Mouse (Mus musculus): Measurements from ENCODE around the gene Palb2. TPM values are rescaled to one million over a fixed set of nuclear protein-coding genes. Genes with fewer than 3 reads are reported as not detected.

Gene Palb2
- total RNA-seq (2021), result 1 to 10 TPM; 7.1 to 8.1 TPM
- long read RNA-seq, experiment 1, partial matches to known transcripts, result 1 of 2 reads
- long read RNA-seq, experiment 1, other reads (novel, unspliced or antisense), result 1 of 2 reads
- long read RNA-seq, experiment 2, partial matches to known transcripts, result 1 of 5 reads
- long read RNA-seq, experiment 2, other reads (novel, unspliced or antisense), result 3 of 5 reads

DNA sequence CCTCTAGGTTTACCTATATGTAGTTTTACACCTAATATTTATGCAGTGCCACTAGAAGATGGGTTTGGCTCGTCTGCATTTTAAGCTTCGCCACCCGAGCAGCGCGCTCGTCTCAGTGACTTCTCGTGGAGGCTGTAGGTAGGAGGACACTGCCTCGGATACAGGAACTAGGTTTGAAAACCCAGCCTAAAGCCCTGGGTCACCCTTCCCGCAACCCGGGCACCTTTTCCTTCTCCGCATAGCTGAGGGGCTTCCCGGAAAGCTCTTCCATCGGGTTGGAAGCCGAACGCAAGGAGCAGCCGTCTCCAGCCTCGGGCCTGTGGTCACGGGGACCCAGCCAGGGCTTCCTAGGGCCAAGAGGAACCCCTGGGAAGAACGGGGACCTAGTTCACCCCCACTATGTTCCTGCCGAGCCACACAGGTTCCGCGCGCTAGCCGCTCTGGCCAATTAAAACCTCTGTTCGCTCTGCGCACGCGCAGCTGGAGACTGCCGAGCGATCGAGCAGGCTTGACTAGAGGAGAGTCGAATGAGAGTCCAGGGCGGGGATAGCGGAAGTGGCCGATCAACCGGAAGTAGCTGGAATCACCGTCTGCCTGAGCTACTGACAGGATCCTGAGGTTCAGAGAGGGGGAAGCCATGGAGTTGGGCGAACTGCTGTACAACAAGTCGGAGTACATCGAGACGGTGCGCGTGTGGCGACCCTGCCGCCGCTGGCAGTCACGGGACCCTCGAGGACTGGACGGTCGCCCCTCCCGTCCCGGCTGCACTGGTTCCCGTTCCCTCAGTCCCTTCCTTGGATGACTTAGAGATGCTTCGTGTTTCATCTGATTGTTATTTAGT, at the start of gene Palb2, which contains the start of gene Dctn5:
TSS of gene Palb2 (minus strand) at position 489 of the 841 bp plus-strand sequence.
TSS of gene Dctn5 (plus strand) at position 545 of the 841 bp plus-strand sequence.
- peak; percentile 98 to 100 for DNase-seq (ENCODE audit: low spot score in 2 of 2)

GRCm38 (mm10) chr7:122180720-122181119, 47.9 kb upstream of the Palb2 start:
- no peak for DNase-seq (ENCODE audit: low spot score in 2 of 2)

DNA sequence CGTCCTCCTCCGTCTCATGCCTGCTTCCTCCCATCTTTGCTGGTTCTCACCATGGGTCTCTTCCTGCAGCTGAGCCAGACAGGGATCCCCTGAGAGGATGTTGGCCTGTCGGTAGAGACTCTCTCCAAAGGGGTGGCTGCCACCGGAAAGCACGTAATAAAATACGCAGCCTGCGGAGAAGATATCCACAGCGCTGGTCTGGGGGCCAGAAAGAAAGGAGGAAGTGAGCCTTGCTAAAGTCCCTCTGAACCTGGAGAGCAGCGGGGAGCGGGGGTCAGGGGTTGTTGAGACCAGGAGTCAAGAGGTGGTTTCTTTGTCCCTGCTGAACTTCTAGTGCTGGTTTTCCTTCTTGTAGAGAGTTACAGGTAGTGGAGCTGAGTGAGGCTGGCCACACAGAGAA, 38.8 kb upstream of the Palb2 start:
- DNase-seq (ENCODE audit: low spot score in 2 of 2), result no peak

DNA sequence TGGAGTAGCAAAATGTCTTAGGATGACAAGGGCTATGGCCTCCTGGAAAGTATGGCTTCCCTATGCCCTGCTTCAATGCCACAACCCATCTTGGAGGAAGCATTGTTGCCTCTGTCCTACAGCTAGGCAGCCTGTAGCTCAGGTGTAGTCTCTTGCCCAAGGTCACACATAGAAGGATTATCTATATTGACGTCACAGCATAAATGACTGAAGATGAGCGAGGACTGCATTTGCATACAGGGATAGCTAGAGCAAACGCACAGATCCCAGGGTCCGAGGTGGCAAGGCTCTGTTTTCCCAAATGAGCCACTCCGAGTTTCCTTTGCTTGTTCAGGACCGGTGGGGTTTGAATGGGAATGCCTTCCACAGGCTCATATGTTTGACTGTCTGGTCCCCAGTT, 37.9 kb upstream of the Palb2 start:
- no peak for DNase-seq (ENCODE audit: low spot score in 2 of 2)

GRCm38 (mm10) chr7:122167203-122167602, 34.4 kb upstream of the Palb2 start:
- DNase-seq (ENCODE audit: low spot score in 2 of 2), result no peak

DNA sequence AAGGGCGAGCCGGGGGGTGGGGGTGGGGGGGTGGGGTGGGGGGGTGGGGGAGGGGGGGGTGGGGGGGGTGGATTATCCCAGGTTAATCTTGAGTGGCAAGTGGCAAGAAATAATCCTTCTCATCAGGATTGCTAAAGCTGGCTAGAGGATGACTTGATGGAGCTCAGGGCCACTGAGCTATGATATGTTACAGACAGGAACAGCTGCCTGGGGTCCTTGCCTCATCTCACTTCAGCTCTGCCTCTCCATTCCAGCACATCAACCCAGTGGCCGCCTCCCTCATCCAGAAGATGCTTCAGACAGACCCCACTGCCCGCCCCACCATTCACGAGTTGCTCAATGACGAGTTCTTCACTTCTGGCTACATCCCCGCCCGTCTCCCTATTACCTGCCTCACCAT, 31.0 kb upstream of the Palb2 start:
- no peak for DNase-seq (ENCODE audit: low spot score in 2 of 2)

DNA sequence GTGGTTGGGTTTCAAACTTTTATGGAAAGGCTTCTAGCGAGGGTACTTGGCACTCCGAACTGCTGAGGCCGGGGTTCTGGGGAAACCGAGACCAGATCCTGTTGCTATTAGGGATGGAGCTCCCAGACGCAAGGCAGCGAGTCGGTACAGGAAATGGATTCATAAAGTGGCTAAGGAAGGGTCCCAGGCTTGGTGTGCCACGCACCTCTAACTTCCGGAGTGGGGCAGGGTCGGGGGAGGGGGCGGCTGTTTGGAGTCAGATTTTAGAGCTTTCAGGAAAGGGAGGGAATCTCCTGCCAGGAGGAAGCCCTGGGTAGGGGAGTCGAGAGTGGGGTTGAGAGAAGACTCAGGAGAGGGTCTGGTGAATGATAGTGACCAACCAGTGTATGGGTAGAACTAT, 27.3 kb upstream of the Palb2 start:
- DNase-seq (ENCODE audit: low spot score in 2 of 2), result no peak

GRCm38 (mm10) chr7:122158915-122159902, 26.4 kb upstream of the Palb2 start, which contains the start of gene Plk1:
Plk1 (plus strand) TSS chr7:122159439.
- DNase-seq (ENCODE audit: low spot score in 2 of 2), result peak; percentile 50 to 66

GRCm38 (mm10) chr7:122158488-122158887, 25.7 kb upstream of the Palb2 start:
- DNase-seq (ENCODE audit: low spot score in 2 of 2), result no peak

- no peak for DNase-seq (ENCODE audit: low spot score in 2 of 2)
Measured at GRCm38 (mm10) chr7:122152473-122152872, 19.7 kb upstream of the Palb2 start.

GRCm38 (mm10) chr7:122140991-122141390, 8.2 kb upstream of the Palb2 start:
- DNase-seq (ENCODE audit: low spot score in 2 of 2), result no peak

DNA sequence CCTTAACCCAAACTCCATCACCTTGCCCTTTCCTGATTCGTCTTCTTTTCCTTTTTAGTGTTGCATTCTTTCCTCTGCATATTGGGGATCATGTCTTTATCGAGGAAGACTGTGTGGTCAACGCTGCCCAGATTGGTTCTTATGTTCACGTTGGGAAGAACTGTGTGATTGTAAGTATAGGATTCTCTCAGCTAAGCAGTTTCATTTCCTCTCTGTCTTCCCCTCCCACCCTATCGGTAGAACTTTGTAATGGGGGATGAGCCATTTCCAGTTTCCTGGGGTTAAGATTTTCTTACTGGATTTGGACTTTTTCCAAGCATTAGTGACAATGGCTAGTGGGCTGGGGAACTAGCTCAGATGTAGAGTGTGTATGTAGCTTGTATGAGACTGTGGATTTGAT, 5.4 kb upstream of the Palb2 start:
- no peak for DNase-seq (ENCODE audit: low spot score in 2 of 2)

DNA sequence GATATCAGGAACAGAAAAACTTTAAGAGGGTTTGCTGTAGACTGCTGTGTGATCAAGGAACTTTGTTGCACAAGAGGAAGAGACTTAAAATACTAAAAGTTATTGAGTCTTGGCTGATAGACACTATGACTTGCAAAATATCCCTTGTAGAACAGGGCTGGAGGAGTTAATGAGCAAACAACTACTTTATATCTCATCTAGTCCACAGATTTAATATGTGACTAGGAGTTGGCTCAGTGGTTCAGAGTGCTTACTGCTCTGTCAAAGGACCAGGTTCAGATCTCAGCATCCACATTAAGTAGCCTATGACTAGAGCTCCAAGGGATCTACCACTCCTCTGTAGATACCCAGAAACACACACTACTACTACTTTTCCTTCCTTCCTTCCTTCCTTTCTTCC, 4.3 kb upstream of the Palb2 start:
- no peak for DNase-seq (ENCODE audit: low spot score in 2 of 2)

GRCm38 (mm10) chr7:122135070-122135469, 2.3 kb upstream of the Palb2 start:
- DNase-seq (ENCODE audit: low spot score in 2 of 2), result no peak

GRCm38 (mm10) chr7:122133338-122133625, 497 bp upstream of the Palb2 start:
- no peak for DNase-seq (ENCODE audit: low spot score in 2 of 2)

GRCm38 (mm10) chr7:122131834-122132233, 951 bp downstream of the Palb2 start:
- no peak for DNase-seq (ENCODE audit: low spot score in 2 of 2)

DNA sequence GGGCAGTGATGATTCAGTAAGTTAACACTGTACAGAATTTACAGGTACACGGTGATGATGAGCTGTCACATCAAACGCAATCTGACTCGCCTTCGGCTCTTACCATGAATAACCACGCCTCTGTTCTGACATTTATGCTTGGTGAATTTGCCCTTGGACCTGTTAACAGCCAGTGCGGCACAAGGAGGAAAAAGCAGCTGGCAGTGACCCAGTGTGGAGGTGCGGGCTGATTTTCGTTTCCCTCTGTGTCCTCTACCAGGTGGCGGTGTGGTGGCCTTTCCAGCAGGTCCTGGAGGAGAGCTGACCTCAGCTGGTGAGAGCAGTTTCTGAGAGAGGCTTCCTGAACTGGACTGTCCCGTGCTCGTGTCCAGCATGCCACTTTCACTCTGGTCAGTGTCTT, 5.8 kb downstream of the Palb2 start:
- DNase-seq (ENCODE audit: low spot score in 2 of 2), result no peak

DNA sequence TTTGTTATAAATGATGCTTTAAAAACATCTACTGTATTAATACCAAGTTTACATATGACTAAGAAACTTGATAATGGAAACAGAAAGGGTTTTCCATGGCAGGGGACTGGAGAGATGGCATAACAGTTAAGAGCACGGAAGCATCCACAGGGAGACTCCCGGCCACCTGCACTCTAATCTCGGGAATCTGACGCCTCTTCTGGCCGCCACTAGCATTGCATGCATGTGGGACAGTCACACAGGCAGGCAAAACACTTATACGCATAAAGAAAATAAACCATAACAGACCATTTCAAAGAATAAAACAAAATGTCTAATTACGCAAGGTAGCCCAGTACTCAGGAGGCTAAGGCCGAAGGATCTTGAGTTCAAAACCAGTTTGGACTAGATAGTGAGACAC, 7.1 kb downstream of the Palb2 start:
- no peak for DNase-seq (ENCODE audit: low spot score in 2 of 2)

GRCm38 (mm10) chr7:122123518-122123917, 9.3 kb downstream of the Palb2 start:
- DNase-seq (ENCODE audit: low spot score in 2 of 2), result no peak

- no peak for DNase-seq (ENCODE audit: low spot score in 2 of 2)
Measured at GRCm38 (mm10) chr7:122108206-122108605, 24.6 kb downstream of the Palb2 start.

DNA sequence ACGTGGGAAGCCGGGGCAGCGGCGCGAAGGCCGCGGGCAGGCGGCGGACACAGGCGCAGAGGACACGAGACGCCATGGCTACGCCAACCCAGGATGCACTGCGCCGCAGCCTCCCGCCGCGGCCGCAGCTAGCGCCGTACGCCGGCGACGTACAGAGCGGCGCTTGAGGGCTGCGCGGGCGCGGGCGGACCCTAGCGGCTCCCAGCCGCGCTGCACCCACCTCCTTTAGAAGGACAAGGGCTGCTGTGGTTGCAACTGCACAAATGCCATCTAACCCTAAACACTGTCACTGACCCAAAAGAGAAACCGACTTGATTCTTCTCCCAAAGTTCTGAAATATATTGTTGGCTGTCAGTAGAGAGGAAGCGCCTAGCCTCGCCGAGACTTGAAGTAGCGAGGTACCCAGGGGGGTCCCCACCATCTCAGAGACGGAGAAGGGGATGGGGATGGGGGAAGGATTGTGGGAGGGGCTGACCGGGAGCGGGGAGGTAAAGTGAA, 31.0 kb downstream of the Palb2 start, which contains the start of gene Ndufab1:
TSS of gene Ndufab1 (minus strand) at position 140 of the 498 bp plus-strand sequence.
- peak; percentile 55 to 62 for DNase-seq (ENCODE audit: low spot score in 2 of 2)

Measured in adrenal gland, postnatal 4 days (tissue).